Mouse (Mus musculus) ES-Bruce4 (cell line): ENCODE results near the gene Ankrd35. TPM values are rescaled to one million over a fixed set of nuclear protein-coding genes. Genes with fewer than 3 reads are reported as not detected.

Experiments used
- H3K27ac ChIP-seq: 2 replicates; pipeline ENCODE4 v1.5.1; 2012; ENCODE audit warnings: low read length, inconsistent platforms; ENCODE audit not compliant: insufficient read depth
- H3K27me3 ChIP-seq: 2 replicates; pipeline ENCODE4 v1.6.1; 2012; ENCODE audit warnings: mild to moderate bottlenecking, low read length, inconsistent platforms; ENCODE audit not compliant: control insufficient read depth, poor library complexity, insufficient read depth, severe bottlenecking
- H3K36me3 ChIP-seq: 2 replicates; pipeline ENCODE4 v1.6.1; 2012; ENCODE audit warnings: inconsistent platforms, mild to moderate bottlenecking, low read length, moderate library complexity; ENCODE audit not compliant: control insufficient read depth, poor library complexity, insufficient read depth, severe bottlenecking
- H3K4me1 ChIP-seq: one replicate; pipeline ENCODE4 v1.8.1; 2011; ENCODE audit warnings: low read length; ENCODE audit not compliant: control insufficient read depth, insufficient read depth
- H3K4me3 ChIP-seq: 2 replicates; pipeline ENCODE4 v1.5.1; 2011; ENCODE audit warnings: low read depth, mild to moderate bottlenecking, low read length
- H3K9ac ChIP-seq: 2 replicates; pipeline ENCODE4 v1.6.1; 2012; ENCODE audit warnings: low read depth, mild to moderate bottlenecking, inconsistent platforms; ENCODE audit not compliant: poor library complexity, severe bottlenecking
- H3K9me3 ChIP-seq: replicated peaks from 2 replicates; pipeline ENCODE4 v1.6.1; 2012; ENCODE audit warnings: mild to moderate bottlenecking, low read length, inconsistent platforms; ENCODE audit not compliant: control insufficient read depth, poor library complexity, insufficient read depth, severe bottlenecking
- CTCF ChIP-seq: IDR thresholded peaks from one replicate; pipeline ENCODE4 v1.8.1; 2011; ENCODE audit warnings: low read depth, low read length
- EP300 ChIP-seq: IDR thresholded peaks from 2 replicates; pipeline ENCODE4 v1.6.1; 2011; ENCODE audit warnings: low read depth, low read length; ENCODE audit not compliant: insufficient read depth
- POLR2A ChIP-seq: IDR thresholded peaks from one replicate; pipeline ENCODE4 v1.8.1; 2011; ENCODE audit warnings: low read length; ENCODE audit not compliant: insufficient read depth
- polyA plus RNA-seq: library from polyadenylated mRNA; stranded (reverse); fragments of >200 nt; gene quantifications from 2 replicates; pipeline ENCODE4 v1.2.4, GENCODE M21; 2011; ENCODE audit warnings: low read depth; ENCODE audit not compliant: missing spikeins, insufficient read depth, insufficient read length

The Ankrd35 gene
- polyA plus RNA-seq, 1 experiment, result 3.5 TPM

- Histone ChIP-seq H3K9me3 (no peaks in the 10 kb centered on the region), H3K36me3 (peaks cover 21% of the 10 kb centered on the region), H3K4me1 (no peaks in the 10 kb centered on the region), H3K9ac (peak within 1 kb of the TSS; percentile 88), H3K27me3 (no peaks in the 10 kb centered on the region), H3K27ac (peak within 1 kb of the TSS; percentile 67), H3K4me3 (peak within 1 kb of the TSS; percentile 99)
- TF ChIP-seq EP300 (0 out of 2 replicates have a peak, but pooled peaks have one; percentile 13), CTCF (peak; percentile 15), POLR2A (peak; percentile 38)
Observed at GRCm38 (mm10) chr3:96634928-96635879, 34.7 kb upstream of the Ankrd35 start, which contains the start of the genes Pex11b and Gm42957. TSS of gene Pex11b (plus strand) at chr3:96635376. TSS of gene Gm42957 (plus strand) at chr3:96635474.

GRCm38 (mm10) chr3:96635906-96636305 is 34.0 kb upstream of the Ankrd35 start:
- no peaks in the 10 kb centered on the region for H3K4me1 ChIP-seq
- TF ChIP-seq EP300 (no peak), CTCF (no peak), POLR2A (no peak)
- no peaks in the 10 kb centered on the region for H3K9me3 ChIP-seq
- no peak overlapping the region for H3K27ac ChIP-seq
- H3K4me3 ChIP-seq, result peak overlapping the region; percentile 99
- peaks cover 21% of the 10 kb centered on the region for H3K36me3 ChIP-seq
- H3K9ac ChIP-seq, result peak overlapping the region; percentile 88
- no peaks in the 10 kb centered on the region for H3K27me3 ChIP-seq

GRCm38 (mm10) chr3:96636448-96636847 is 33.5 kb upstream of the Ankrd35 start:
- Histone ChIP-seq H3K4me1 (no peaks in the 10 kb centered on the region), H3K36me3 (peaks cover 18% of the 10 kb centered on the region), H3K27ac (no peak overlapping the region), H3K9ac (peak overlapping the region; percentile 88), H3K4me3 (peak overlapping the region; percentile 23), H3K9me3 (no peaks in the 10 kb centered on the region), H3K27me3 (no peaks in the 10 kb centered on the region)
- TF ChIP-seq POLR2A, result no peak
- TF ChIP-seq EP300, result no peak
- TF ChIP-seq CTCF, result no peak

GRCm38 (mm10) chr3:96639219-96639618 is 30.7 kb upstream of the Ankrd35 start:
- Histone ChIP-seq H3K36me3 (peaks cover 10% of the 10 kb centered on the region), H3K27ac (no peak overlapping the region), H3K9me3 (no peaks in the 10 kb centered on the region), H3K4me3 (no peak overlapping the region), H3K27me3 (no peaks in the 10 kb centered on the region), H3K9ac (no peak overlapping the region), H3K4me1 (no peaks in the 10 kb centered on the region)
- TF ChIP-seq POLR2A, result no peak
- TF ChIP-seq CTCF, result peak; percentile 64

- H3K4me1 ChIP-seq, result no peaks in the 10 kb centered on the region
- TF ChIP-seq CTCF, result peak; percentile 59
- no peak for TF ChIP-seq POLR2A
- TF ChIP-seq EP300, result no peak
- H3K9me3 ChIP-seq, result no peaks in the 10 kb centered on the region
- H3K9ac ChIP-seq, result no peak within 1 kb of the TSS
- H3K4me3 ChIP-seq, result no peak within 1 kb of the TSS
- H3K27me3 ChIP-seq, result no peaks in the 10 kb centered on the region
- no peak within 1 kb of the TSS for H3K27ac ChIP-seq
- peaks cover 5% of the 10 kb centered on the region; the same call in 1 of the 2 replicates for H3K36me3 ChIP-seq
Observed at GRCm38 (mm10) chr3:96645018-96645649, 24.8 kb upstream of the Ankrd35 start, which contains the start of gene Itga10. TSS of gene Itga10 (plus strand) at chr3:96645584.
